Comparison of ENCODE assay signal across 12 mouse cellular contexts in the genomic region with DNA sequence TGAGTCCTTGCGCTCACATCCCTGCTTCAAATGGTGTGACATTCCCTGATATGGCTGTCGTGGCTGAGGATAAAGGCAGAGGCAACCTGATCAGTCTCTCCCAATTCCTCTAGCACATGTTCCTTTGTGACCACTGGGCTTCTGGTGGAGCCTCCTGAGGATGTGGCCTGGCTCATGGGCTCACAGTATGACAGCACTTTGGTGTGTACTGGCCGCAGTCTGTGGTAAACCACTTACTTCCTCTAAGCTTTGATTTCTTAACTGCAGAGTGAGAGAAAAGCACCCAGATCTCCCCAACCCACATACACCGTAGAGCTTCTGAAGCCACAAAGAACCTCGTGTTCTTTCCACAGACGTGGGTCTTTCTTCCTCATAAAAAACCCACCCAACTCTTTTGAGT. TPM values are rescaled to one million over a fixed set of nuclear protein-coding genes. Genes with fewer than 3 reads are reported as not detected.
DNase-seq lines count a peak whose midpoint lies in the region; ATAC-seq and TF ChIP-seq lines count a peak whose summit lies in the region.
"Had no signal": no experiment of that assay in that cellular context is flagged by ENCODE, and none has a peak within 500 bp of the region (broad histone marks: within the 10 kb centered on the region; RNA-seq: fewer than 3 reads in every experiment).

No protein-coding gene starts in this region.

- no peaks in the 10 kb centered on the region for H3K27me3 ChIP-seq in intestine, embryonic 16.5 days (replicated peaks; ENCODE audit: control insufficient read depth, insufficient read depth, low read length)
- H3K27me3 ChIP-seq in intestine, embryonic 15.5 days (replicated peaks): no peaks in the 10 kb centered on the region
- no peaks in the 10 kb centered on the region for H3K27me3 ChIP-seq in stomach, postnatal 0 days (ENCODE audit: control insufficient read depth, insufficient read depth, low read length)

- H3K9me3 ChIP-seq in intestine, embryonic 16.5 days (ENCODE audit: control insufficient read depth, low read length): no peaks in the 10 kb centered on the region
- no peaks in the 10 kb centered on the region for H3K9me3 ChIP-seq in intestine, embryonic 15.5 days
- H3K9me3 ChIP-seq in stomach, postnatal 0 days (ENCODE audit: control insufficient read depth, low read length): no peaks in the 10 kb centered on the region

- peak overlapping the region; percentile 20; the same call in 1 of the 2 replicates for H3K27ac ChIP-seq in intestine, embryonic 16.5 days (ENCODE audit: low read length)
- H3K27ac ChIP-seq in intestine, embryonic 15.5 days: no peak overlapping the region
- H3K27ac ChIP-seq in stomach, postnatal 0 days (replicated peaks): peak overlapping the region; percentile 18; the same call in 1 of the 2 replicates

- no peaks in the 10 kb centered on the region for H3K36me3 ChIP-seq in intestine, embryonic 16.5 days (ENCODE audit: control insufficient read depth, insufficient read depth, low read length)
- H3K36me3 ChIP-seq in intestine, embryonic 15.5 days: no peaks in the 10 kb centered on the region
- H3K36me3 ChIP-seq in stomach, postnatal 0 days (ENCODE audit: control insufficient read depth, insufficient read depth, low read length): no peaks in the 10 kb centered on the region

- H3K4me3 ChIP-seq in intestine, embryonic 16.5 days (ENCODE audit: low read length): no peak overlapping the region
- no peak overlapping the region for H3K4me3 ChIP-seq in intestine, embryonic 15.5 days (replicated peaks)
- no peak overlapping the region for H3K4me3 ChIP-seq in stomach, postnatal 0 days (ENCODE audit: low read depth, low read length)

- ATAC-seq in intestine, embryonic 16.5 days: no peak
- ATAC-seq in intestine, embryonic 15.5 days: no peak
- ATAC-seq in CD4-positive, CD25-positive, alpha-beta regulatory T cell, adult 4 months: peak; percentile 32
- no peak for ATAC-seq in stomach, postnatal 0 days (ENCODE audit: low FRiP score, low TSS enrichment)
- ATAC-seq: forebrain, embryonic 14.5 days had no signal

- no peak overlapping the region for H3K4me2 ChIP-seq in intestine, embryonic 16.5 days (ENCODE audit: low read depth, low read length)
- no peak overlapping the region for H3K4me2 ChIP-seq in intestine, embryonic 15.5 days (replicated peaks)
- no peak overlapping the region for H3K4me2 ChIP-seq in stomach, postnatal 0 days (replicated peaks; ENCODE audit: low read depth)

- H3K4me1 ChIP-seq in intestine, embryonic 16.5 days (ENCODE audit: control insufficient read depth, insufficient read depth, low read length): peaks cover 13% of the 10 kb centered on the region
- no peaks in the 10 kb centered on the region for H3K4me1 ChIP-seq in intestine, embryonic 15.5 days (replicated peaks)
- no peaks in the 10 kb centered on the region for H3K4me1 ChIP-seq in stomach, postnatal 0 days (replicated peaks; ENCODE audit: control insufficient read depth, insufficient read depth)

- H3K9ac ChIP-seq in intestine, embryonic 16.5 days (ENCODE audit: low read depth, low read length): no peak overlapping the region
- H3K9ac ChIP-seq in intestine, embryonic 15.5 days: no peak overlapping the region
- H3K9ac ChIP-seq in stomach, postnatal 0 days (ENCODE audit: low read length): no peak overlapping the region

- peak; percentile 72 for DNase-seq in lung, postnatal 36 days
- DNase-seq in stomach, postnatal 0 days (ENCODE audit: low spot score): no peak
- no peak for DNase-seq in right cerebral cortex, postnatal 36 days (ENCODE audit: low spot score in 2 of 2)
- DNase-seq in urinary bladder, adult 18-20 months (ENCODE audit: low spot score in 2 of 2): no peak
- no peak for DNase-seq in adrenal gland, postnatal 4 days (ENCODE audit: low spot score in 2 of 2)
- DNase-seq: adrenal gland, adult 2 months; cerebellum, postnatal 14 days; kidney, adult 8-10 months had no signal

- 83% methylated on average over 6 of the region's 6 CpGs for WGBS in intestine, embryonic 16.5 days
- WGBS in intestine, embryonic 15.5 days: 81% methylated on average over 6 of the region's 6 CpGs
- 85% methylated on average over 6 of the region's 6 CpGs for WGBS in stomach, postnatal 0 days

- no peak for TF ChIP-seq CTCF in stomach, postnatal 0 days (IDR thresholded peaks at IDR 0.05; ENCODE audit: low read depth)

- TF ChIP-seq EP300 in stomach, postnatal 0 days (optimal IDR thresholded peaks at IDR 0.05): no peak

RNA-seq across cellular contexts. Expression of gene Plxna1, which starts 59.1 kb away (rescaled TPM):
- 5.4 and 6.5 TPM in 2 replicates for polyA plus RNA-seq in intestine, embryonic 16.5 days (2015; fragmentation: Nextera tagmentation; extraction: Ambion mirVana)
- 14.7 and 17.5 TPM in 2 replicates for polyA plus RNA-seq in intestine, embryonic 15.5 days (2015; fragmentation: Nextera tagmentation; extraction: Ambion mirVana)
- polyA plus RNA-seq in CD4-positive, CD25-positive, alpha-beta regulatory T cell, adult 4 months (2017; shearing (Covaris generic)): 1 to 10 TPM in 1 of 2 experiments, under 1 TPM in 1; 0.90 to 1.8 TPM
- 10.3 and 11.5 TPM in 2 replicates for polyA plus RNA-seq in stomach, postnatal 0 days (2015; fragmentation: Nextera tagmentation; extraction: Ambion mirVana)
- total RNA-seq in adrenal gland, postnatal 4 days (2021): 10 to 100 TPM; 67.4 to 77.6 TPM
